Mouse (Mus musculus): ENCODE results near the gene Gm20388.

The Gm20388 gene

GRCm38 (mm10) chr8:122151541-122151940, 2240.9 kb downstream of the Gm20388 start:
- no peak for DNase-seq (ENCODE audit: low spot score in 2 of 2)

- no peak for DNase-seq (ENCODE audit: low spot score in 2 of 2)
Observed at GRCm38 (mm10) chr8:122155082-122155643, 2244.5 kb downstream of the Gm20388 start.

- DNase-seq (ENCODE audit: low spot score in 2 of 2), result no peak
Observed at GRCm38 (mm10) chr8:122155964-122156363, 2245.3 kb downstream of the Gm20388 start.

GRCm38 (mm10) chr8:122157689-122158088, 2247.0 kb downstream of the Gm20388 start:
- DNase-seq (ENCODE audit: low spot score in 2 of 2), result no peak

GRCm38 (mm10) chr8:122160165-122160564, 2249.5 kb downstream of the Gm20388 start:
- no peak for DNase-seq (ENCODE audit: low spot score in 2 of 2)

GRCm38 (mm10) chr8:122162992-122163391, 2252.4 kb downstream of the Gm20388 start:
- peak in 1 of 2 experiments; percentile 69 for DNase-seq (ENCODE audit: low spot score in 2 of 2)

- no peak for DNase-seq (ENCODE audit: low spot score in 2 of 2)
Observed at GRCm38 (mm10) chr8:122167204-122167860, 2256.7 kb downstream of the Gm20388 start.

- no peak for DNase-seq (ENCODE audit: low spot score in 2 of 2)
Observed at GRCm38 (mm10) chr8:122169446-122169845, 2258.8 kb downstream of the Gm20388 start.

- no peak for DNase-seq (ENCODE audit: low spot score in 2 of 2)
Observed at GRCm38 (mm10) chr8:122171823-122172222, 2261.2 kb downstream of the Gm20388 start.

GRCm38 (mm10) chr8:122174133-122174930, 2263.7 kb downstream of the Gm20388 start:
- no peak for DNase-seq (ENCODE audit: low spot score in 2 of 2)

- DNase-seq (ENCODE audit: low spot score in 2 of 2), result no peak
Observed at GRCm38 (mm10) chr8:122178392-122178890, 2267.8 kb downstream of the Gm20388 start.

GRCm38 (mm10) chr8:122179354-122179753, 2268.7 kb downstream of the Gm20388 start:
- DNase-seq (ENCODE audit: low spot score in 2 of 2), result no peak

- no peak for DNase-seq (ENCODE audit: low spot score in 2 of 2)
Observed at GRCm38 (mm10) chr8:122180116-122180515, 2269.5 kb downstream of the Gm20388 start.

GRCm38 (mm10) chr8:122181414-122181813, 2270.8 kb downstream of the Gm20388 start:
- DNase-seq (ENCODE audit: low spot score in 2 of 2), result peak in 1 of 2 experiments; percentile 51

- no peak for DNase-seq (ENCODE audit: low spot score in 2 of 2)
Observed at GRCm38 (mm10) chr8:122181991-122182390, 2271.3 kb downstream of the Gm20388 start.

GRCm38 (mm10) chr8:122186363-122186974, 2275.8 kb downstream of the Gm20388 start:
- no peak for DNase-seq (ENCODE audit: low spot score in 2 of 2)

GRCm38 (mm10) chr8:122187271-122187670, 2276.6 kb downstream of the Gm20388 start:
- DNase-seq (ENCODE audit: low spot score in 2 of 2), result no peak

GRCm38 (mm10) chr8:122190349-122191053, 2279.9 kb downstream of the Gm20388 start:
- peak in 1 of 2 experiments; percentile 53 for DNase-seq (ENCODE audit: low spot score in 2 of 2)

GRCm38 (mm10) chr8:122191054-122191376, 2280.4 kb downstream of the Gm20388 start:
- DNase-seq (ENCODE audit: low spot score in 2 of 2), result no peak

- DNase-seq (ENCODE audit: low spot score in 2 of 2), result no peak
Observed at GRCm38 (mm10) chr8:122192771-122193170, 2282.1 kb downstream of the Gm20388 start.

GRCm38 (mm10) chr8:122193521-122193920, 2282.9 kb downstream of the Gm20388 start:
- DNase-seq (ENCODE audit: low spot score in 2 of 2), result no peak

GRCm38 (mm10) chr8:122194396-122194795, 2283.8 kb downstream of the Gm20388 start:
- peak in 1 of 2 experiments; percentile 21 for DNase-seq (ENCODE audit: low spot score in 2 of 2)

Data from left cerebral cortex, adult 9 months (tissue).